Mouse (Mus musculus) CH12.LX (cell line): ENCODE measurements around the gene Ezh1. TPM values are rescaled to one million over a fixed set of nuclear protein-coding genes. Genes with fewer than 3 reads are reported as not detected.

Source experiments
- DNase-seq: peaks from one replicate; pipeline ENCODE4 v3.0.0-alpha.2; 2013; ENCODE audit errors: extremely low read depth
- H3K27ac ChIP-seq: 2 replicates; pipeline ENCODE4 v1.5.1; 2012; ENCODE audit warnings: low read depth, mild to moderate bottlenecking, control low read depth, moderate library complexity; ENCODE audit not compliant: insufficient read depth
- H3K27me3 ChIP-seq: replicated peaks from 2 replicates; pipeline ENCODE3; 2012; ENCODE audit warnings: inconsistent platforms
- H3K36me3 ChIP-seq, 2 experiments: replicated peaks in 1 of 2; 2 replicates each; pipeline versions ENCODE3 to v1.6.1; 2012; ENCODE audit warnings: inconsistent platforms in 1 of 2, low read length in 1 of 2, mild to moderate bottlenecking in 1 of 2, mixed read lengths in 1 of 2, moderate library complexity in 1 of 2; ENCODE audit not compliant: control insufficient read depth in 1 of 2, insufficient read depth in 1 of 2
- H3K4me1 ChIP-seq, 2 experiments: 2 replicates each; pipeline ENCODE4 v1.6.1; 2012; ENCODE audit warnings: inconsistent platforms in 1 of 2, moderate library complexity in 1 of 2; ENCODE audit not compliant: insufficient read depth in 2 of 2, control insufficient read depth in 1 of 2
- H3K4me2 ChIP-seq: 2 replicates; pipeline ENCODE4 v1.6.1; 2012; ENCODE audit warnings: low read depth, mild to moderate bottlenecking, control low read depth; ENCODE audit not compliant: poor library complexity, insufficient read depth, severe bottlenecking
- H3K4me3 ChIP-seq, 3 experiments: fragments of 150-350 bp in 1 of 3; sonication (generic) in 1 of 3; replicated peaks in 1 of 3; 2 replicates each; pipeline versions ENCODE3 to v1.5.1; 2011 to 2012; ENCODE audit warnings: low read depth in 2 of 3, low read length in 2 of 3, mild to moderate bottlenecking in 2 of 3, moderate library complexity in 2 of 3, control low read depth in 1 of 3, improper control_type of control experiment in 1 of 3, inconsistent platforms in 1 of 3, mixed read lengths in 1 of 3; ENCODE audit not compliant: poor library complexity in 1 of 3
- H3K79me2 ChIP-seq: replicated peaks from 2 replicates; pipeline ENCODE4 v1.6.1; 2012; ENCODE audit warnings: mild to moderate bottlenecking, moderate library complexity; ENCODE audit not compliant: control insufficient read depth, poor library complexity, insufficient read depth, severe bottlenecking; ENCODE audit errors: extremely low read depth
- H3K9ac ChIP-seq: 2 replicates; pipeline ENCODE4 v1.6.1; 2012; ENCODE audit warnings: low read depth, mild to moderate bottlenecking, control low read depth, moderate library complexity; ENCODE audit not compliant: insufficient read depth
- H3K9me3 ChIP-seq: replicated peaks from 2 replicates; pipeline ENCODE3; 2012; ENCODE audit warnings: low read length, inconsistent platforms, mixed read lengths
- CTCF ChIP-seq, 2 experiments: IDR thresholded peaks in 1 of 2; conservative IDR thresholded peaks in 1 of 2; 2 replicates each; pipeline ENCODE4 v1.5.1; 2011 to 2012; ENCODE audit warnings: low read depth in 2 of 2, low read length in 2 of 2, improper control_type of control experiment in 1 of 2, inconsistent platforms in 1 of 2, mild to moderate bottlenecking in 1 of 2, moderate library complexity in 1 of 2
- EP300 ChIP-seq: IDR thresholded peaks from 2 replicates; pipeline ENCODE4 v1.6.1; 2011; ENCODE audit warnings: low read length, improper control_type of control experiment
- ETS1 ChIP-seq: conservative IDR thresholded peaks from 2 replicates; pipeline ENCODE4 v1.6.1; 2012; ENCODE audit warnings: low read depth, mild to moderate bottlenecking, inconsistent platforms, low read length, improper control_type of control experiment, moderate library complexity
- GABPA ChIP-seq: IDR thresholded peaks from 2 replicates; pipeline ENCODE4 v1.6.1; 2012; ENCODE audit warnings: low read depth, low read length, improper control_type of control experiment, inconsistent platforms; ENCODE audit not compliant: insufficient replicate concordance
- HCFC1 ChIP-seq: IDR thresholded peaks from 2 replicates; pipeline ENCODE4 v1.6.1; 2012; ENCODE audit warnings: low read depth, mild to moderate bottlenecking, inconsistent platforms, low read length, improper control_type of control experiment
- IRF4 ChIP-seq: IDR thresholded peaks from 2 replicates; pipeline ENCODE4 v1.6.1; 2014; ENCODE audit warnings: low read depth, mild to moderate bottlenecking, inconsistent platforms, low read length, improper control_type of control experiment
- JUN ChIP-seq: IDR thresholded peaks from 2 replicates; pipeline ENCODE4 v1.6.1; 2011; ENCODE audit warnings: low read depth, mild to moderate bottlenecking, low read length, improper control_type of control experiment, moderate library complexity; ENCODE audit not compliant: insufficient read depth
- MAX ChIP-seq: IDR thresholded peaks from 2 replicates; pipeline ENCODE4 v1.6.1; 2011; ENCODE audit warnings: low read length, improper control_type of control experiment
- MAZ ChIP-seq: IDR thresholded peaks from 2 replicates; pipeline ENCODE4 v1.6.1; 2012; ENCODE audit warnings: low read depth, mild to moderate bottlenecking, inconsistent platforms, low read length, improper control_type of control experiment, moderate library complexity
- MEF2A ChIP-seq: IDR thresholded peaks from 2 replicates; pipeline ENCODE4 v1.6.1; 2014; ENCODE audit warnings: low read depth, mild to moderate bottlenecking, inconsistent platforms, low read length, improper control_type of control experiment, borderline replicate concordance
- MXI1 ChIP-seq: IDR thresholded peaks from 2 replicates; pipeline ENCODE4 v1.6.1; 2011; ENCODE audit warnings: mild to moderate bottlenecking, low read depth, low read length, improper control_type of control experiment
- NELFE ChIP-seq: IDR thresholded peaks from 2 replicates; pipeline ENCODE4 v1.6.1; 2011; ENCODE audit warnings: low read depth, low read length, improper control_type of control experiment
- NRF1 ChIP-seq: IDR thresholded peaks from 2 replicates; pipeline ENCODE4 v1.6.1; 2014; ENCODE audit warnings: low read depth, mild to moderate bottlenecking, inconsistent platforms, low read length, improper control_type of control experiment, moderate library complexity
- PAX5 ChIP-seq: IDR thresholded peaks from 2 replicates; pipeline ENCODE4 v1.6.1; 2012; ENCODE audit warnings: low read length, inconsistent platforms, mixed read lengths
- POLR2A ChIP-seq: IDR thresholded peaks from 2 replicates; pipeline ENCODE4 v1.6.1; 2011; ENCODE audit warnings: low read depth, mild to moderate bottlenecking, improper control_type of control experiment, low read length
- POLR2AphosphoS2 ChIP-seq: IDR thresholded peaks from 2 replicates; pipeline ENCODE4 v1.6.1; 2011; ENCODE audit warnings: low read depth, low read length, improper control_type of control experiment
- RAD21 ChIP-seq: IDR thresholded peaks from 2 replicates; pipeline ENCODE4 v1.6.1; 2011; ENCODE audit warnings: low read depth, mild to moderate bottlenecking, low read length, improper control_type of control experiment, moderate library complexity
- SIN3A ChIP-seq: IDR thresholded peaks from 2 replicates; pipeline ENCODE4 v1.6.1; 2012; ENCODE audit warnings: low read length, improper control_type of control experiment, inconsistent platforms
- SMC3 ChIP-seq: IDR thresholded peaks from 2 replicates; pipeline ENCODE4 v1.6.1; 2011; ENCODE audit warnings: low read depth, low read length, improper control_type of control experiment
- TBP ChIP-seq: conservative IDR thresholded peaks from 2 replicates; pipeline ENCODE4 v1.6.1; 2011; ENCODE audit warnings: low read depth, low read length, improper control_type of control experiment
- USF1 ChIP-seq: IDR thresholded peaks from 2 replicates; pipeline ENCODE4 v1.6.1; 2014; ENCODE audit warnings: low read depth, mild to moderate bottlenecking, inconsistent platforms, low read length, improper control_type of control experiment
- USF2 ChIP-seq: conservative IDR thresholded peaks from 2 replicates; pipeline ENCODE4 v1.6.1; 2011; ENCODE audit warnings: low read depth, low read length, improper control_type of control experiment
- ZC3H11A ChIP-seq: IDR thresholded peaks from 2 replicates; pipeline ENCODE4 v1.6.1; 2012; ENCODE audit warnings: low read depth, mild to moderate bottlenecking, inconsistent platforms, low read length, improper control_type of control experiment
- ZKSCAN1 ChIP-seq: IDR thresholded peaks from 2 replicates; pipeline ENCODE4 v1.6.1; 2012; ENCODE audit warnings: low read depth, inconsistent platforms, low read length, improper control_type of control experiment, borderline replicate concordance
- ZMIZ1 ChIP-seq: IDR thresholded peaks from 2 replicates; pipeline ENCODE4 v1.6.1; 2012; ENCODE audit warnings: low read depth, mild to moderate bottlenecking, inconsistent platforms, low read length, improper control_type of control experiment
- ZNF384 ChIP-seq: IDR thresholded peaks from 2 replicates; pipeline ENCODE4 v1.6.1; 2012; ENCODE audit warnings: low read depth, low read length, improper control_type of control experiment, inconsistent platforms
- dilution Hi-C: fragments of 300-500 bp; cut with MboI; formaldehyde crosslinking; loops from 2 replicates; pipeline ENCODE4 v1.14.3; 2020; ENCODE audit warnings: low sequenced_read_pairs; ENCODE audit not compliant: extremely low pct_unique_long_range_greater_than_20kb, extremely low pct_ligation_motif_present
- in situ Hi-C: fragments of 300-500 bp; cut with MboI; formaldehyde crosslinking; loops from 3 replicates; pipeline ENCODE4 v1.14.3; 2019; ENCODE audit warnings: low sequenced_read_pairs, low pct_ligation_motif_present, low pct_unique_long_range_greater_than_20kb, mixed read lengths
- polyA plus RNA-seq: library from polyadenylated mRNA; unstranded; fragments of >175 nt; gene quantifications from 2 replicates; pipeline ENCODE4 v1.2.1, GENCODE M21; 2012; ENCODE audit warnings: low read depth; ENCODE audit not compliant: insufficient read length
- total RNA-seq, 2 experiments: library from RNA; depleted of rRNA; stranded (reverse); fragments of 300-350 nt in 1 of 2; fragments of >200 nt in 1 of 2; gene quantifications; 2 replicates each; pipeline ENCODE4 v1.2.3; 2012 to 2014

Gene Ezh1
- total and polyA plus RNA-seq, 3 experiments, result 8.7 to 15.3 (median 12.1) TPM

GRCm38 (mm10) chr11:101200986-101201385, 25.3 kb downstream of the Ezh1 start (continued):
- TF ChIP-seq MAX (peak; percentile 49; the same call in 1 of the 2 replicates), GABPA (no peak), MAZ (0 out of 2 replicates have a peak, but pooled peaks have one; percentile 32), IRF4 (no peak), HCFC1 (peak; percentile 47; the same call in 1 of the 2 replicates)
- TF ChIP-seq, all 38 proteins: peak for 16

- Histone ChIP-seq H3K27me3 (no peaks in the 10 kb centered on the region), H3K79me2 (no peaks in the 10 kb centered on the region), H3K4me3 (no peak overlapping the region), H3K9me3 (no peaks in the 10 kb centered on the region), H3K36me3 (peaks cover 48 to 87% of the 10 kb centered on the region in 2 experiments), H3K4me1 (peaks cover 14 to 27% of the 10 kb centered on the region in 2 experiments), H3K9ac (no peak overlapping the region), H3K27ac (no peak overlapping the region), H3K4me2 (no peak overlapping the region)
- DNase-seq, result no peak
- no peak for TF ChIP-seq CTCF (conservative IDR thresholded peaks at IDR 0.05 in 1 of 2, IDR thresholded peaks at IDR 0.05 in 1 of 2; ENCODE audit: low read depth in 2 of 2, low read length in 2 of 2)
- TF ChIP-seq MAX, result no peak
- no peak for TF ChIP-seq PAX5
- no peak for TF ChIP-seq EP300
- TF ChIP-seq NELFE, result no peak
- no peak for TF ChIP-seq IRF4
- no peak for TF ChIP-seq MXI1
- no peak for TF ChIP-seq USF1
- no peak for TF ChIP-seq MAZ
- in situ Hi-C loops, result no loop called here
- dilution Hi-C loops, result no loop called here
These were observed 26.7 kb downstream of the Ezh1 start for GRCm38 (mm10) chr11:101199555-101199954.

GRCm38 (mm10) chr11:101196175-101196574, 30.1 kb downstream of the Ezh1 start:
- H3K4me2 ChIP-seq, result no peak overlapping the region
- dilution Hi-C loops, result no loop called here
- peaks cover 43 to 95% of the 10 kb centered on the region in 2 experiments for H3K36me3 ChIP-seq
- DNase-seq, result no peak
- no peaks in the 10 kb centered on the region for H3K79me2 ChIP-seq
- H3K27ac ChIP-seq, result no peak overlapping the region
- H3K4me1 ChIP-seq, result peaks cover 25 to 41% of the 10 kb centered on the region in 2 experiments
- H3K27me3 ChIP-seq, result no peaks in the 10 kb centered on the region
- TF ChIP-seq POLR2AphosphoS2 (no peak), POLR2A (no peak), ETS1 (no peak), SMC3 (no peak), MEF2A (no peak), NRF1 (no peak), ZMIZ1 (no peak), GABPA (no peak), ZNF384 (no peak), TBP (no peak), ZC3H11A (no peak), RAD21 (no peak), EP300 (no peak), JUN (no peak), SIN3A (no peak), ZKSCAN1 (no peak), IRF4 (no peak), MAX (no peak), USF2 (no peak), CTCF (conservative IDR thresholded peaks at IDR 0.05 in 1 of 2, IDR thresholded peaks at IDR 0.05 in 1 of 2; ENCODE audit: low read depth in 2 of 2, low read length in 2 of 2) (no peak)
- no peak overlapping the region for H3K4me3 ChIP-seq
- no peaks in the 10 kb centered on the region for H3K9me3 ChIP-seq
- H3K9ac ChIP-seq, result no peak overlapping the region
- in situ Hi-C loops, result no loop called here
